Mouse (Mus musculus): ENCODE measurements around the gene Fto. TPM values are rescaled to one million over a fixed set of nuclear protein-coding genes. Genes with fewer than 3 reads are reported as not detected.

Gene Fto
- total and polyA plus RNA-seq, 2 experiments from 2014 or later: 41.1 to 50.6 TPM

GRCm38 (mm10) chr8:91509900-91510260 lies 196.6 kb downstream of the Fto start:
- Histone ChIP-seq H3K9ac (replicated peaks; ENCODE audit: low read depth, low read length) (no peak overlapping the region), H3K27ac (ENCODE audit: low read depth) (no peak overlapping the region), H3K9me3 (replicated peaks; ENCODE audit: control insufficient read depth, low read length) (no peaks in the 10 kb centered on the region), H3K27me3 (ENCODE audit: control insufficient read depth, insufficient read depth, low read length) (no peaks in the 10 kb centered on the region), H3K36me3 (replicated peaks; ENCODE audit: control insufficient read depth, insufficient read depth, low read length) (no peaks in the 10 kb centered on the region), H3K4me3 (ENCODE audit: low read depth, low read length) (no peak overlapping the region), H3K4me2 (ENCODE audit: low read depth, low read length) (no peak overlapping the region), H3K4me1 (ENCODE audit: control insufficient read depth, insufficient read depth) (peaks cover 30% of the 10 kb centered on the region; the same call in 1 of the 2 replicates)
- ATAC-seq (ENCODE audit: insufficient read depth, low read depth) (no peak), DNase-seq (ENCODE audit: low spot score) (no peak)
- WGBS: 88% methylated on average over 6 of the region's 6 CpGs
- no peak for TF ChIP-seq EP300 (IDR thresholded peaks at IDR 0.05; ENCODE audit: low read depth)
- TF ChIP-seq CTCF (IDR thresholded peaks at IDR 0.05; ENCODE audit: low read depth): no peak

GRCm38 (mm10) chr8:91510716-91511115 lies 197.4 kb downstream of the Fto start:
- Histone ChIP-seq H3K9ac (replicated peaks; ENCODE audit: low read depth, low read length) (no peak overlapping the region), H3K27me3 (ENCODE audit: control insufficient read depth, insufficient read depth, low read length) (no peaks in the 10 kb centered on the region), H3K4me3 (ENCODE audit: low read depth, low read length) (no peak overlapping the region), H3K4me2 (ENCODE audit: low read depth, low read length) (no peak overlapping the region), H3K36me3 (replicated peaks; ENCODE audit: control insufficient read depth, insufficient read depth, low read length) (no peaks in the 10 kb centered on the region), H3K9me3 (replicated peaks; ENCODE audit: control insufficient read depth, low read length) (no peaks in the 10 kb centered on the region), H3K4me1 (ENCODE audit: control insufficient read depth, insufficient read depth) (0 out of 2 replicates have a peak, but pooled peaks cover 23% of the 10 kb centered on the region), H3K27ac (ENCODE audit: low read depth) (no peak overlapping the region)
- ATAC-seq (ENCODE audit: insufficient read depth, low read depth) (no peak), DNase-seq (ENCODE audit: low spot score) (no peak)
- 62% methylated on average over 5 of the region's 5 CpGs for whole genome bisulfite sequencing
- no peak for TF ChIP-seq EP300 (IDR thresholded peaks at IDR 0.05; ENCODE audit: low read depth)
- TF ChIP-seq CTCF (IDR thresholded peaks at IDR 0.05; ENCODE audit: low read depth): no peak

GRCm38 (mm10) chr8:91511943-91512342 lies 198.6 kb downstream of the Fto start:
- Histone ChIP-seq H3K4me3 (ENCODE audit: low read depth, low read length) (no peak overlapping the region), H3K27me3 (ENCODE audit: control insufficient read depth, insufficient read depth, low read length) (no peaks in the 10 kb centered on the region), H3K9ac (replicated peaks; ENCODE audit: low read depth, low read length) (no peak overlapping the region), H3K4me2 (ENCODE audit: low read depth, low read length) (no peak overlapping the region), H3K36me3 (replicated peaks; ENCODE audit: control insufficient read depth, insufficient read depth, low read length) (no peaks in the 10 kb centered on the region), H3K9me3 (replicated peaks; ENCODE audit: control insufficient read depth, low read length) (no peaks in the 10 kb centered on the region), H3K4me1 (ENCODE audit: control insufficient read depth, insufficient read depth) (0 out of 2 replicates have a peak, but pooled peaks cover 19% of the 10 kb centered on the region), H3K27ac (ENCODE audit: low read depth) (no peak overlapping the region)
- ATAC-seq (ENCODE audit: insufficient read depth, low read depth) (no peak), DNase-seq (ENCODE audit: low spot score) (no peak)
- TF ChIP-seq EP300 (IDR thresholded peaks at IDR 0.05; ENCODE audit: low read depth) (no peak), CTCF (IDR thresholded peaks at IDR 0.05; ENCODE audit: low read depth) (no peak)
- WGBS: 55% methylated on average over 4 of the region's 4 CpGs

GRCm38 (mm10) chr8:91514752-91515478 lies 201.6 kb downstream of the Fto start:
- DNase-seq (ENCODE audit: low spot score) (no peak), ATAC-seq (ENCODE audit: insufficient read depth, low read depth) (no peak)
- Histone ChIP-seq H3K4me2 (ENCODE audit: low read depth, low read length) (no peak overlapping the region), H3K36me3 (replicated peaks; ENCODE audit: control insufficient read depth, insufficient read depth, low read length) (no peaks in the 10 kb centered on the region), H3K9me3 (replicated peaks; ENCODE audit: control insufficient read depth, low read length) (no peaks in the 10 kb centered on the region), H3K9ac (replicated peaks; ENCODE audit: low read depth, low read length) (no peak overlapping the region), H3K27me3 (ENCODE audit: control insufficient read depth, insufficient read depth, low read length) (no peaks in the 10 kb centered on the region), H3K27ac (ENCODE audit: low read depth) (no peak overlapping the region), H3K4me1 (ENCODE audit: control insufficient read depth, insufficient read depth) (0 out of 2 replicates have a peak, but pooled peaks cover 6% of the 10 kb centered on the region), H3K4me3 (ENCODE audit: low read depth, low read length) (no peak overlapping the region)
- WGBS: 77% methylated on average over 16 of the region's 16 CpGs
- TF ChIP-seq CTCF (IDR thresholded peaks at IDR 0.05; ENCODE audit: low read depth) (no peak), EP300 (IDR thresholded peaks at IDR 0.05; ENCODE audit: low read depth) (no peak)

GRCm38 (mm10) chr8:91516422-91516821 lies 203.1 kb downstream of the Fto start:
- no peak for DNase-seq (ENCODE audit: low spot score)
- Histone ChIP-seq H3K27me3 (ENCODE audit: control insufficient read depth, insufficient read depth, low read length) (no peaks in the 10 kb centered on the region), H3K4me1 (ENCODE audit: control insufficient read depth, insufficient read depth) (peaks cover 8% of the 10 kb centered on the region; the same call in 1 of the 2 replicates), H3K27ac (ENCODE audit: low read depth) (no peak overlapping the region), H3K9me3 (replicated peaks; ENCODE audit: control insufficient read depth, low read length) (no peaks in the 10 kb centered on the region), H3K9ac (replicated peaks; ENCODE audit: low read depth, low read length) (no peak overlapping the region), H3K36me3 (replicated peaks; ENCODE audit: control insufficient read depth, insufficient read depth, low read length) (no peaks in the 10 kb centered on the region), H3K4me2 (ENCODE audit: low read depth, low read length) (no peak overlapping the region), H3K4me3 (ENCODE audit: low read depth, low read length) (no peak overlapping the region)
- 79% methylated on average over 7 of the region's 7 CpGs for WGBS
- TF ChIP-seq EP300 (IDR thresholded peaks at IDR 0.05; ENCODE audit: low read depth) (no peak), CTCF (IDR thresholded peaks at IDR 0.05; ENCODE audit: low read depth) (no peak)
- no peak for ATAC-seq (ENCODE audit: insufficient read depth, low read depth)

GRCm38 (mm10) chr8:91518085-91518484 lies 204.8 kb downstream of the Fto start:
- no peaks in the 10 kb centered on the region for H3K27me3 ChIP-seq (ENCODE audit: control insufficient read depth, insufficient read depth, low read length)
- H3K27ac ChIP-seq (ENCODE audit: low read depth): no peak overlapping the region
- peaks cover 13% of the 10 kb centered on the region for H3K4me1 ChIP-seq (ENCODE audit: control insufficient read depth, insufficient read depth)
- 0 out of 2 replicates have a peak, but pooled peaks cover 4% of the 10 kb centered on the region for H3K36me3 ChIP-seq (replicated peaks; ENCODE audit: control insufficient read depth, insufficient read depth, low read length)
- H3K9me3 ChIP-seq (replicated peaks; ENCODE audit: control insufficient read depth, low read length): no peaks in the 10 kb centered on the region
- DNase-seq (ENCODE audit: low spot score): no peak
- no peak for TF ChIP-seq CTCF (IDR thresholded peaks at IDR 0.05; ENCODE audit: low read depth)
- no peak for TF ChIP-seq EP300 (IDR thresholded peaks at IDR 0.05; ENCODE audit: low read depth)
- no peak overlapping the region for H3K4me3 ChIP-seq (ENCODE audit: low read depth, low read length)
- no peak overlapping the region for H3K4me2 ChIP-seq (ENCODE audit: low read depth, low read length)
- WGBS: 34% methylated on average over 6 of the region's 6 CpGs
- ATAC-seq (ENCODE audit: insufficient read depth, low read depth): no peak
- no peak overlapping the region for H3K9ac ChIP-seq (replicated peaks; ENCODE audit: low read depth, low read length)
